Mouse (Mus musculus) cortical plate, adult 2 months (tissue): ENCODE measurements at regions not wholly inside any gene's neighbourhood (a gene's known extent, or its start where the extent isn't known, plus 50 kb on each side); places are given as distances from the start of the nearest gene placed in this dataset.

ENCODE experiments used
- CTCF ChIP-seq: fragments of 200-500 bp; IDR thresholded peaks from 2 replicates; pipeline ENCODE4 v1.5.1; 2011; ENCODE audit warnings: mild to moderate bottlenecking, control low read depth, low read length; ENCODE audit not compliant: insufficient read depth; ENCODE audit errors: extremely low read depth
- POLR2A ChIP-seq: fragments of 200-500 bp; IDR thresholded peaks from 2 replicates; pipeline ENCODE4 v1.6.1; 2011; ENCODE audit warnings: mild to moderate bottlenecking, low read length, control low read depth; ENCODE audit not compliant: insufficient read depth; ENCODE audit errors: extremely low read depth

GRCm38 (mm10) chr15:51395961-51396360, 2488.7 kb upstream of the Gm7489 start:
- TF ChIP-seq CTCF, result no peak
- TF ChIP-seq POLR2A, result no peak
